Comparison of ENCODE assay signal across 11 mouse cellular contexts in genomic region chr10:43420660-43421413, GRCm38 (mm10). TPM values are rescaled to one million over a fixed set of nuclear protein-coding genes. Genes with fewer than 3 reads are reported as not detected.
A peak's percentile ranks its signal among the peaks of the same experiment; 100 is the strongest.
DNase-seq lines count a peak whose midpoint lies in the region; ATAC-seq lines count a peak whose summit lies in the region.
"Had no signal": no experiment of that assay in that cellular context is flagged by ENCODE, and none has a peak within 500 bp of the region (broad histone marks: within the 10 kb centered on the region; RNA-seq: fewer than 3 reads in every experiment).

No protein-coding gene starts in this region.

- no peaks in the 10 kb centered on the region for H3K9me3 ChIP-seq in embryonic facial prominence, embryonic 11.5 days (replicated peaks; ENCODE audit: control insufficient read depth, low read length)
- H3K9me3 ChIP-seq in neural tube, embryonic 13.5 days, result no peaks in the 10 kb centered on the region
- H3K9me3 ChIP-seq: limb, embryonic 12.5 days had no signal

- peak; percentile 26 to 44 for DNase-seq in cerebellum, postnatal 10 days
- no peak for DNase-seq in cerebellum, adult 11 months
- peak; percentile 49 for DNase-seq in embryonic facial prominence, embryonic 11.5 days (ENCODE audit: low spot score)
- DNase-seq in layer of hippocampus, adult 11-12 months (ENCODE audit: low spot score), result peak; percentile 41
- DNase-seq in kidney, postnatal 10 days, result no peak
- DNase-seq in adrenal gland, postnatal 4 days (ENCODE audit: low spot score in 2 of 2), result no peak
- no peak for DNase-seq in ovary, postnatal 36 days (ENCODE audit: low spot score)
- DNase-seq: adrenal gland, postnatal 10 days; thymus, postnatal 4 days had no signal

- H3K4me3 ChIP-seq in embryonic facial prominence, embryonic 11.5 days (ENCODE audit: low read depth, low read length), result no peak overlapping the region
- no peak overlapping the region for H3K4me3 ChIP-seq in neural tube, embryonic 13.5 days
- H3K4me3 ChIP-seq: limb, embryonic 12.5 days had no signal

- ATAC-seq in embryonic facial prominence, embryonic 11.5 days (replicated peaks; ENCODE audit: insufficient number of reproducible peaks, low FRiP score, low TSS enrichment, low read depth), result no peak
- ATAC-seq in neural tube, embryonic 13.5 days (ENCODE audit: low read depth), result peak; percentile 60; the same call in 1 of the 2 replicates

- no peak overlapping the region for H3K9ac ChIP-seq in embryonic facial prominence, embryonic 11.5 days (replicated peaks; ENCODE audit: low read length)
- no peak overlapping the region for H3K9ac ChIP-seq in neural tube, embryonic 13.5 days
- H3K9ac ChIP-seq: limb, embryonic 12.5 days had no signal

- no peaks in the 10 kb centered on the region for H3K27me3 ChIP-seq in embryonic facial prominence, embryonic 11.5 days (ENCODE audit: control insufficient read depth, insufficient read depth, low read length)
- no peaks in the 10 kb centered on the region for H3K27me3 ChIP-seq in neural tube, embryonic 13.5 days
- H3K27me3 ChIP-seq: limb, embryonic 12.5 days had no signal

- H3K36me3 ChIP-seq in embryonic facial prominence, embryonic 11.5 days (replicated peaks; ENCODE audit: control insufficient read depth, insufficient read depth, low read depth, low read length), result no peaks in the 10 kb centered on the region
- H3K36me3 ChIP-seq in neural tube, embryonic 13.5 days, result no peaks in the 10 kb centered on the region
- H3K36me3 ChIP-seq: limb, embryonic 12.5 days had no signal

- H3K27ac ChIP-seq in embryonic facial prominence, embryonic 11.5 days (replicated peaks; ENCODE audit: low read depth, low read length), result no peak overlapping the region
- 0 out of 2 replicates have a peak overlapping the region, but pooled peaks have one; percentile 28 for H3K27ac ChIP-seq in neural tube, embryonic 13.5 days (replicated peaks)
- H3K27ac ChIP-seq: limb, embryonic 12.5 days had no signal

- 75% methylated on average over 22 of the region's 22 CpGs for WGBS in embryonic facial prominence, embryonic 11.5 days
- 62% methylated on average over 22 of the region's 22 CpGs for WGBS in neural tube, embryonic 13.5 days

- H3K4me1 ChIP-seq in embryonic facial prominence, embryonic 11.5 days (ENCODE audit: control insufficient read depth, insufficient read depth, low read length), result no peaks in the 10 kb centered on the region
- peaks cover 20% of the 10 kb centered on the region for H3K4me1 ChIP-seq in neural tube, embryonic 13.5 days (replicated peaks)
- H3K4me1 ChIP-seq: limb, embryonic 12.5 days had no signal

- no peak overlapping the region for H3K4me2 ChIP-seq in embryonic facial prominence, embryonic 11.5 days (ENCODE audit: low read depth, low read length)
- no peak overlapping the region for H3K4me2 ChIP-seq in neural tube, embryonic 13.5 days
- H3K4me2 ChIP-seq: limb, embryonic 12.5 days had no signal

RNA-seq across cellular contexts. Expression of gene Bend3, which starts 57.8 kb away (rescaled TPM):
- polyA plus RNA-seq in embryonic facial prominence, embryonic 11.5 days (2014; fragmentation: Nextera tagmentation; extraction: Ambion mirVana), result 6.9 and 7.1 TPM in 2 replicates
- 3.0 and 3.5 TPM in 2 replicates for polyA plus RNA-seq in neural tube, embryonic 13.5 days (2015; fragmentation: Nextera tagmentation; extraction: Ambion mirVana)
- 10 to 100 TPM; 11.0 to 14.0 TPM for total RNA-seq in adrenal gland, postnatal 4 days (2021)

Comparison
In these comparisons a context has a peak if more than half of its experiments do, and no peak if none do; other contexts are left out.
1. DNase-seq: peak in cerebellum, postnatal 10 days (2 of 2), embryonic facial prominence, embryonic 11.5 days (single experiment) and layer of hippocampus, adult 11-12 months (single experiment); none in cerebellum, adult 11 months (single experiment), kidney, postnatal 10 days (single experiment), adrenal gland, postnatal 4 days (0 of 2) and ovary, postnatal 36 days (single experiment).